Mouse (Mus musculus) c-Kit-positive CD71-positive TER-119-negative erythroid progenitor cells, embryonic 14.5 days (primary cell): Measurements from ENCODE around the gene Fasn.
A peak's percentile ranks its signal among the peaks of the same experiment; 100 is the strongest.

ENCODE experiments used
- DNase-seq: peaks from one replicate; pipeline ENCODE4 v3.0.0-alpha.2; 2013; ENCODE audit warnings: low read depth

The Fasn gene

GRCm38 (mm10) chr11:120826016-120826953 lies 1.9 kb upstream of the Fasn start:
- no peak for DNase-seq

- DNase-seq = no peak
These were observed 1.0 kb upstream of the Fasn start for GRCm38 (mm10) chr11:120825289-120825863.

- no peak for DNase-seq
These were observed 491 bp upstream of the Fasn start for GRCm38 (mm10) chr11:120824787-120825288.

- no peak for DNase-seq
These were observed 798 bp downstream of the Fasn start for GRCm38 (mm10) chr11:120823551-120823947.

- no peak for DNase-seq
These were observed 1.4 kb downstream of the Fasn start for GRCm38 (mm10) chr11:120822831-120823550.

- no peak for DNase-seq
These were observed 2.0 kb downstream of the Fasn start for GRCm38 (mm10) chr11:120822321-120822720.

GRCm38 (mm10) chr11:120821076-120821922 lies 3.0 kb downstream of the Fasn start:
- no peak for DNase-seq

GRCm38 (mm10) chr11:120820546-120820945 lies 3.8 kb downstream of the Fasn start:
- no peak for DNase-seq

GRCm38 (mm10) chr11:120819556-120819955 lies 4.8 kb downstream of the Fasn start:
- no peak for DNase-seq

GRCm38 (mm10) chr11:120818251-120818650 lies 6.1 kb downstream of the Fasn start:
- no peak for DNase-seq

GRCm38 (mm10) chr11:120817358-120817757 lies 7.0 kb downstream of the Fasn start:
- no peak for DNase-seq

GRCm38 (mm10) chr11:120812068-120812467 lies 12.3 kb downstream of the Fasn start:
- no peak for DNase-seq

- no peak for DNase-seq
These were observed 16.3 kb downstream of the Fasn start for GRCm38 (mm10) chr11:120808010-120808409.

- DNase-seq = no peak
These were observed 18.7 kb downstream of the Fasn start for GRCm38 (mm10) chr11:120805375-120806298.

GRCm38 (mm10) chr11:120804769-120805168 lies 19.6 kb downstream of the Fasn start:
- DNase-seq = no peak

GRCm38 (mm10) chr11:120804274-120804673 lies 20.1 kb downstream of the Fasn start:
- no peak for DNase-seq

GRCm38 (mm10) chr11:120800061-120800904 lies 24.1 kb downstream of the Fasn start:
- peak; percentile 83 for DNase-seq

- no peak for DNase-seq
These were observed 24.9 kb downstream of the Fasn start for GRCm38 (mm10) chr11:120799316-120799890.

- DNase-seq = no peak
These were observed 26.1 kb downstream of the Fasn start for GRCm38 (mm10) chr11:120798244-120798643.
